Mouse (Mus musculus) telencephalon, adult 2 months (tissue): ENCODE results near the gene Bphl.
"Not testable (repeated sequence)": the region's sequence is repeated elsewhere in the genome, so short reads cannot be mapped to it uniquely, and the experiment has no call there.

Experiments used
- DNase-seq: peaks from one replicate; pipeline ENCODE4 v3.0.0-alpha.2; 2011; ENCODE audit warnings: low read depth, low spot score

Bphl gene

GRCm38 (mm10) chr13:34051692-34052091 lies 14.3 kb downstream of the Bphl start:
- DNase-seq = no peak

GRCm38 (mm10) chr13:34053673-34054282 lies 16.4 kb downstream of the Bphl start:
- DNase-seq = no peak

- no peak for DNase-seq
These were observed 17.0 kb downstream of the Bphl start for GRCm38 (mm10) chr13:34054391-34054790.

GRCm38 (mm10) chr13:34054983-34055382 lies 17.6 kb downstream of the Bphl start:
- no peak for DNase-seq

- no peak for DNase-seq
These were observed 19.9 kb downstream of the Bphl start for GRCm38 (mm10) chr13:34057252-34057651.

GRCm38 (mm10) chr13:34060061-34060460 lies 22.7 kb downstream of the Bphl start:
- no peak for DNase-seq

- no peak for DNase-seq
These were observed 25.1 kb downstream of the Bphl start for GRCm38 (mm10) chr13:34062466-34062865.

- DNase-seq = peak; percentile 76
These were observed 29.0 kb downstream of the Bphl start for GRCm38 (mm10) chr13:34066351-34066750.

- no peak for DNase-seq
These were observed 32.9 kb downstream of the Bphl start for GRCm38 (mm10) chr13:34070296-34070695.

GRCm38 (mm10) chr13:34071836-34072235 lies 34.4 kb downstream of the Bphl start:
- no peak for DNase-seq

GRCm38 (mm10) chr13:34072847-34073246 lies 35.5 kb downstream of the Bphl start:
- DNase-seq = no peak

GRCm38 (mm10) chr13:34074441-34074840 lies 37.0 kb downstream of the Bphl start:
- not testable (repeated sequence) for DNase-seq

- DNase-seq = not testable (repeated sequence)
These were observed 38.5 kb downstream of the Bphl start for GRCm38 (mm10) chr13:34075893-34076292.

- no peak for DNase-seq
These were observed 39.4 kb downstream of the Bphl start for GRCm38 (mm10) chr13:34076561-34077491.

GRCm38 (mm10) chr13:34077492-34078271 lies 40.3 kb downstream of the Bphl start, which contains the start of gene Tubb2a:
Tubb2a (minus strand) TSS chr13:34078007.
- peak; percentile 67 for DNase-seq

- no peak for DNase-seq
These were observed 41.3 kb downstream of the Bphl start for GRCm38 (mm10) chr13:34078500-34079280.

GRCm38 (mm10) chr13:34079801-34080200 lies 42.4 kb downstream of the Bphl start:
- no peak for DNase-seq

- no peak for DNase-seq
These were observed 44.5 kb downstream of the Bphl start for GRCm38 (mm10) chr13:34081926-34082325.

- DNase-seq = no peak
These were observed 46.8 kb downstream of the Bphl start for GRCm38 (mm10) chr13:34084026-34084750.

GRCm38 (mm10) chr13:34087052-34087812 lies 49.8 kb downstream of the Bphl start:
- DNase-seq = no peak
